Mouse (Mus musculus) lung, postnatal 0 days (tissue): ENCODE data around the gene Psip1.

Source experiments
- CTCF ChIP-seq: IDR thresholded peaks from 2 replicates; pipeline ENCODE4 v1.5.1; 2016; ENCODE audit warnings: antibody characterized with exemption, mild to moderate bottlenecking
- EP300 ChIP-seq: IDR thresholded peaks from 2 replicates; pipeline ENCODE4 v1.6.1; 2016; ENCODE audit warnings: antibody characterized with exemption, mild to moderate bottlenecking, control low read depth

DNA sequence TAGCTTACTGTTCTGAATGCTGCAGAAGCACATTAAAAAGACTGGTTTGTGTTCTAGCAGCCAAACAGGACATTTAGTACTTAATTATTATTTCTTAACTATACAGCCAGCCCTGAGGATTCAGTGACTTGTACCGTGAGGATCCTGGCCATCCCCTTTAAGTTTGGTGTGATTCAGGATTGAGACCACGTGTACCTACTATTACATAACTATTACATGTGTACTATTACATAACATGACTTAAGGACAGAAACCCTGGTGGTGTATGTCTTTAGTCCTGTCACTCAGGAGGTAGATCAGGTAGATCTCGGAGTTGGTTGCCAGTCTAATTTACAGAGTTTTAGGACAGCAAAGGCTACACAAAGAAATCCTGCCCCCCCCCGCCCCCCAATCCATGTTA, 45.2 kb downstream of the Psip1 start:
- TF ChIP-seq CTCF, result no peak
- TF ChIP-seq EP300, result no peak
